Mouse (Mus musculus): ENCODE measurements at regions not wholly inside any gene's neighbourhood (a gene's known extent, or its start where the extent isn't known, plus 50 kb on each side); places are given as distances from the start of the nearest gene placed in this dataset.

- no peak for TF ChIP-seq CTCF (IDR thresholded peaks at IDR 0.05; ENCODE audit: borderline replicate concordance, control insufficient read depth, extremely low read depth, insufficient read depth, low read length, poor library complexity)
- no peak for TF ChIP-seq POLR2A (IDR thresholded peaks at IDR 0.05; ENCODE audit: control insufficient read depth, extremely low read depth, insufficient read depth, low read length, poor library complexity)
Measured at GRCm38 (mm10) chr4:95214026-95214425, 162.0 kb upstream of the Jun start.
